Mouse (Mus musculus) spleen, adult 2 months (tissue): ENCODE data around the gene Acyp2. TPM values are rescaled to one million over a fixed set of nuclear protein-coding genes. Genes with fewer than 3 reads are reported as not detected.
"Not testable (repeated sequence)": the region's sequence is repeated elsewhere in the genome, so short reads cannot be mapped to it uniquely, and the experiment has no call there.

Source experiments
- DNase-seq, 2 experiments: peaks; one replicate each; pipeline versions ENCODE4 v3.0.0 to v3.0.0-alpha.2; 2012 to 2021; ENCODE audit warnings: low spot score in 2 of 2, low read depth in 1 of 2
- H3K27ac ChIP-seq: fragments of 200-500 bp; 2 replicates; pipeline ENCODE4 v1.5.1; 2012; ENCODE audit warnings: low read length, inconsistent platforms; ENCODE audit not compliant: insufficient read depth
- H3K27me3 ChIP-seq: fragments of 200-500 bp; 2 replicates; pipeline ENCODE4 v1.6.1; 2012; ENCODE audit warnings: mild to moderate bottlenecking, moderate library complexity, low read length, inconsistent platforms; ENCODE audit not compliant: control insufficient read depth, insufficient read depth
- H3K36me3 ChIP-seq: fragments of 200-500 bp; 2 replicates; pipeline ENCODE4 v1.6.1; 2012; ENCODE audit warnings: mild to moderate bottlenecking, low read length, inconsistent platforms; ENCODE audit not compliant: control insufficient read depth, insufficient read depth
- H3K4me1 ChIP-seq: fragments of 200-500 bp; 2 replicates; pipeline ENCODE4 v1.6.1; 2011; ENCODE audit warnings: inconsistent platforms; ENCODE audit not compliant: control insufficient read depth, insufficient read depth, insufficient read length
- H3K4me3 ChIP-seq: fragments of 200-500 bp; 2 replicates; pipeline ENCODE4 v1.5.1; 2011; ENCODE audit warnings: mild to moderate bottlenecking, inconsistent platforms; ENCODE audit not compliant: insufficient read depth, insufficient read length; ENCODE audit errors: extremely low read depth
- CTCF ChIP-seq: fragments of 200-500 bp; IDR thresholded peaks from 2 replicates; pipeline ENCODE4 v1.5.1; 2011; ENCODE audit warnings: mild to moderate bottlenecking, inconsistent platforms; ENCODE audit not compliant: insufficient read depth, insufficient read length, insufficient replicate concordance; ENCODE audit errors: extremely low read depth
- POLR2A ChIP-seq: fragments of 200-500 bp; IDR thresholded peaks from 2 replicates; pipeline ENCODE4 v1.6.1; 2011; ENCODE audit warnings: low read depth, low read length, inconsistent platforms
- WGBS: fragments of 180-500 bp; shearing (Covaris S2); methylation state at CpG from one replicate; pipeline ENCODE4 v1.1.7; 2018; 5-methylcytosine and 5-hydroxymethylcytosine counted together
- polyA plus RNA-seq: library from polyadenylated mRNA; depleted of rRNA; stranded (reverse); fragments of >200 nt; gene quantifications from 2 replicates; pipeline ENCODE4 v1.2.3, GENCODE M21; 2012

The Acyp2 gene
- polyA plus RNA-seq, 1 experiment: 1.4 TPM

GRCm38 (mm10) chr11:30656060-30656459 is 6.7 kb upstream of the Acyp2 start:
- TF ChIP-seq POLR2A: no peak
- no peak for TF ChIP-seq CTCF
- DNase-seq: no peak
- no peaks in the 10 kb centered on the region for H3K36me3 ChIP-seq
- WGBS: 68% methylated on average over 4 of the region's 4 CpGs
- no peak overlapping the region for H3K27ac ChIP-seq
- H3K4me3 ChIP-seq: no peak overlapping the region
- no peaks in the 10 kb centered on the region for H3K27me3 ChIP-seq
- no peaks in the 10 kb centered on the region for H3K4me1 ChIP-seq

GRCm38 (mm10) chr11:30650416-30650815 is 1.0 kb upstream of the Acyp2 start:
- Histone ChIP-seq H3K27ac (no peak overlapping the region), H3K4me3 (no peak overlapping the region), H3K36me3 (no peaks in the 10 kb centered on the region), H3K27me3 (no peaks in the 10 kb centered on the region), H3K4me1 (no peaks in the 10 kb centered on the region)
- no peak for DNase-seq
- WGBS: 87% methylated on average over 1 of the region's 1 CpGs
- TF ChIP-seq CTCF: no peak

DNA sequence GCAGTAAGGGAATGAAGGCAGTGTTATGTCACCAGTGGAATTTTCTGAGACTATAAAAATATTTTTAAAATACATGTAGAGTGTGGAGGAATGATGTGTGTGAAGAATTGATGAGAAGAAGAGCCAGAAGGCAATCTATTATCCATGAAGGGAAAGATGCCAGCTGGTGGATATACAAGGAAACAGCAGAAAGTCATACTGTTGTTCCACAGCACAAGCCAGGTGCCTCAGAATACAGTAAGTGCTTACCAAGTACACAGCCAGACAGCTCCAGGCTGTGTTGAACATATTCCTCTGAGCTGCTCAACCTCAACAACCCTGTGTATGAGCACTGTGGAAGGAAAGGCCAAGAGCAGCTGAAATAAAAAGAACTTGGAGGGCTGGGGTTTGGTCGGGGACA is 13.7 kb downstream of the Acyp2 start:
- DNase-seq: no peak
- Histone ChIP-seq H3K27ac (no peak overlapping the region), H3K4me1 (no peaks in the 10 kb centered on the region), H3K4me3 (no peak overlapping the region), H3K36me3 (no peaks in the 10 kb centered on the region), H3K27me3 (no peaks in the 10 kb centered on the region)
- TF ChIP-seq CTCF (no peak), POLR2A (no peak)
- WGBS: 93% methylated on average over 1 of the region's 1 CpGs

- DNase-seq: no peak
- 75% methylated on average over 6 of the region's 6 CpGs for WGBS
- Histone ChIP-seq H3K27ac (no peak overlapping the region), H3K4me3 (no peak overlapping the region), H3K4me1 (no peaks in the 10 kb centered on the region), H3K36me3 (no peaks in the 10 kb centered on the region), H3K27me3 (no peaks in the 10 kb centered on the region)
- TF ChIP-seq CTCF (no peak), POLR2A (no peak)
Observed at GRCm38 (mm10) chr11:30630514-30630913, 18.9 kb downstream of the Acyp2 start.

DNA sequence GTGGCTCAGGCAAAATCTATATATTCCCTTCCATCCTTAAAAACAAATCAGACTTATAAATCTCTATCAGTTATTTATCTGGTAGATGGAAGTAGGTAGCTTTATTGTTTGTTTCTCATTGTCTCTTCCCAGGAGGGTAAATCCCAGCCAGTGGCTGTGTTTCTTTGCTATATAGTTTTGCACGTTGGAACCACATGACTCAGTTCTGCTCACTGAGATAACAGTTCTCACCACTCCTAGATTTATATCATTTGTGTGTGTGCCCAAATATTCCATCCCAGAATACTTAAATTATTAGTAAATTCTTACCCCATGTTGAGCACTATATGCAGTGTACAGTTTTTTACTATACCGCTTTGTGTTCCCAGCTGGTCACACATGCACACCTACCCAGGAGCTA is 26.2 kb downstream of the Acyp2 start:
- Histone ChIP-seq H3K27me3 (no peaks in the 10 kb centered on the region), H3K27ac (no peak overlapping the region), H3K36me3 (no peaks in the 10 kb centered on the region), H3K4me1 (no peaks in the 10 kb centered on the region), H3K4me3 (no peak overlapping the region)
- TF ChIP-seq POLR2A (no peak), CTCF (no peak)
- WGBS: 87% methylated on average over 2 of the region's 2 CpGs
- DNase-seq: no peak

DNA sequence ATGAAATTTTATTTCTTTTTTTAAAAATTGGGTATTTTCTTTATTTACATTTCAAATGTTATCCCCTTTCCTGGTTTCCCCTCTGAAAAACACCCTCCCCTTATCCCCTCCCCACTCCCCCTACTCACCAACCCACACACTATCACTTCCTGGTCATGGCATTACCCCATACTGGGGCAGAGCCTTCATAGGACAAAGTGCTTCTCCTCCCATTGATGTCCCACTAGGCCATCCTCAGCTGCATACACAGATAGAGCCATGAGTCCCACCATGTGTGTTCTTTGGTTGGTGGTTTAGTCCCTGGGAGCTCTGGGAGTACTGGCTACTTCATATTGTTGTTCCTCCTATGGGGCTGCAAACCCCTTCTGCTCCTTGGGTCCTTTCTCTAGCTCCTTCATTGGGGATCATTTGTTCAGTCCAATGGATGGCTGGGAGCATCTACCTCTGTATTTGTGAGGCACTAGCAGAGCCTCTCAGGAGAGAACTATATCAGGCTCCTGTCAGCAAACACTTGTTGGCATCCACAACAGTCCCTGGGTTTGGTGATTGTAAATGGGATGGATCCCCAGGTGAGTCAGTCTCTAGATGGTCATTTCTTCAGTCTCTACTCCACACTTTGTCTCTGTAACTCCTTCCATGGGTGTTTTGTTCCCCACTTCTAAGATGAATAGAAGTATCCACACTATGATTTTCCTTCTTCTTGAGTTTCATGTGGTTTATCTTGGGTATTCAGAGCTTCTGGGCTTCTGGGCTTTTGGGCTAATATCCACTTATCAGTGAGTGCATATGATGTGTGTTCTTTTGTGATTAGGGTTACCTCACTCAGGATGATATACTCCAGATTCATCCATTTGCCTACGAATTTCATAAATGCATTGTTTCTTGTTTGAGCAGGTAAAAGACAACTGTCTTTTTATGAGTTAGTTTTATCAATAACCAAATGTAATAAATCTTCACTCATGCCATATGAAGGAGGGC is 27.7 kb downstream of the Acyp2 start:
- not testable (repeated sequence) for DNase-seq, H3K4me1 ChIP-seq, H3K36me3 ChIP-seq, H3K4me3 ChIP-seq, H3K27ac ChIP-seq, H3K27me3 ChIP-seq
- WGBS: 83% methylated on average over 1 of the region's 1 CpGs

GRCm38 (mm10) chr11:30618235-30618634 is 31.2 kb downstream of the Acyp2 start:
- 91% methylated on average over 4 of the region's 4 CpGs for WGBS
- H3K27me3 ChIP-seq: no peaks in the 10 kb centered on the region
- H3K27ac ChIP-seq: no peak overlapping the region
- DNase-seq: no peak
- no peaks in the 10 kb centered on the region for H3K36me3 ChIP-seq
- TF ChIP-seq POLR2A (no peak), CTCF (no peak)
- no peak overlapping the region for H3K4me3 ChIP-seq
- H3K4me1 ChIP-seq: no peaks in the 10 kb centered on the region
